Mouse (Mus musculus): ENCODE measurements around the gene Kri1. TPM values are rescaled to one million over a fixed set of nuclear protein-coding genes. Genes with fewer than 3 reads are reported as not detected.
"Not testable (repeated sequence)": the region's sequence is repeated elsewhere in the genome, so short reads cannot be mapped to it uniquely, and the experiment has no call there.

Gene Kri1
- polyA plus RNA-seq, 1 experiment from 2014 or later: 18.0 TPM

DNA sequence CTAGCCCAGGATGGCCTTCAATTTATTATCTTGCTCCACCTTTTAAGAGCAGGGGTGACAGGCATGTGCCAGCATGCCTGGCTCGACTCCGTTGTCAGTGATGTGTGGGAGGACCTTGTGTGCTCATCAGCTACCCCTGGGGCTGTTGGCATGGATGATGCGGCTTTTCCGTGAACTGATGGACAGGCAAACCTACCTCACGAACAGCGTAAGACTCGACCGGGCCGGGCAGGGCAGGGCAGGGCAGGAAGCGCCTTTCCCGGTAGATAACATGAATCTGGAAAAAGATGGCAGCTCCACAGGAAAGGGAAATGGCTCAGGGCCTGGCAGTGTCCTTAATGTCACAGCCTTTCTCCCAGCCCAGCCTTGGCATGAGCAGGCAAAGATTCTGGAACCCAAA is 36.5 kb upstream of the Kri1 start:
- no peak for ATAC-seq (replicated peaks)
- Histone ChIP-seq H3K9ac (replicated peaks) (no peak overlapping the region), H3K27me3 (no peaks in the 10 kb centered on the region), H3K4me3 (no peak overlapping the region), H3K36me3 (no peaks in the 10 kb centered on the region), H3K9me3 (no peaks in the 10 kb centered on the region), H3K27ac (replicated peaks) (no peak overlapping the region), H3K4me1 (peaks cover 17% of the 10 kb centered on the region), H3K4me2 (replicated peaks) (no peak overlapping the region)
- WGBS: 91% methylated on average over 11 of the region's 11 CpGs

DNA sequence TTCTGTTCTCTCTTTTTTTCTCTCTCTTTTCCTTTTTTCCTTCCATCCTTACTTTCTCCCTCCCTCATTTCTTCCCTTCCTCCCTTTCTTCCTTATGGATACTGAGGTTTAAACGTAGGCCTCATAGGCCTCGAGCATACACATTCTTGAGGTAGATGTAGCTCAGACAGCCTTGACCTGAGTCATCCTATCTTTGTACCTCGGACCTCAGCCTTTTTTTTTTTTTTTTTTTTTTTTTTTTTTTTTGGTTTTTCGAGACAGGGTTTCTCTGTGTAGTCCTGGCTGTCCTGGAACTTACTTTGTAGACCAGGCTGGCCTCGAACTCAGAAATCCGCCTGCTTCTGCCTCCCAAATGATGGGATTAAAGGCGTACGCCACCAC is 35.1 kb upstream of the Kri1 start:
- not testable (repeated sequence) for ATAC-seq (replicated peaks); H3K9me3 ChIP-seq; H3K27me3 ChIP-seq; H3K4me2 ChIP-seq (replicated peaks); H3K27ac ChIP-seq (replicated peaks); H3K4me3 ChIP-seq; H3K36me3 ChIP-seq; H3K9ac ChIP-seq (replicated peaks)
- WGBS: 92% methylated on average over 8 of the region's 8 CpGs
- peaks cover 17% of the 10 kb centered on the region for H3K4me1 ChIP-seq

DNA sequence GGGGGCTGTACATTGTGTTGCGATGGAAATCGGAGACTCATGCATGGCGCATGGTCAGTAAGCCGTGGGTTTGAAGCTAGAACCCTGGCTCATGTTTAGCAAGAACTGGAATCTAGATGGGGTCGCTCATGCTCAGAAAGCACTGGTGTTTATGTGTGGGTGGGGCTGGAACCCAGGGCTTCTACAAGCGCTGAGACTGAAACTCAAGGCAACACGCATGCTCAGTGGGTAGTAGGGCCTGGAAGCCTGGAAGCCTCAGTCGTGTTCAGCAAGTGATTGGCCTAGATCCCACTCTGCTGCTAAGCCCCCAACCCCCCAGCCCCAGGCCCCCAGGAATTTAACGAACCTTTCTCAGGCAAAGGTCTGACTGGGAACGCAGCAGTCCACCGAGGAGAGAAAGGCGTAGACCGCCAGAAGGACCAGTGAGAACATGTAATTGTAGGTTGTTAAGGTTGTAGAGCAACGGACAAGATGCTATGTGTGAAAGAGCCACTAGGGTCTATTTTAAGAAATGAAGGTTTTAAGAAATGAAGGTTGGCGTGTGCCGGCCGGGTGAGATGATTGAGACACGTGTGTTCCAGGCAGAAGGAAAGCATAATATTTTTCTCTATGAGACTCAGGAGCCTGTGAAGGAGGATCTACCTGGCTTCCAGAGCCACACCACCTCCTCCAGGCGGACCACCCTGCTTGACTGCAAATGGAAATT is 34.6 kb upstream of the Kri1 start:
- ATAC-seq (replicated peaks): no peak
- Histone ChIP-seq H3K36me3 (no peaks in the 10 kb centered on the region), H3K27me3 (no peaks in the 10 kb centered on the region), H3K9me3 (no peaks in the 10 kb centered on the region), H3K9ac (replicated peaks) (no peak overlapping the region), H3K4me3 (peak overlapping the region; percentile 88), H3K4me1 (peaks cover 17% of the 10 kb centered on the region), H3K4me2 (replicated peaks) (peak overlapping the region; percentile 87), H3K27ac (replicated peaks) (no peak overlapping the region)
- 75% methylated on average over 19 of the region's 19 CpGs for WGBS

DNA sequence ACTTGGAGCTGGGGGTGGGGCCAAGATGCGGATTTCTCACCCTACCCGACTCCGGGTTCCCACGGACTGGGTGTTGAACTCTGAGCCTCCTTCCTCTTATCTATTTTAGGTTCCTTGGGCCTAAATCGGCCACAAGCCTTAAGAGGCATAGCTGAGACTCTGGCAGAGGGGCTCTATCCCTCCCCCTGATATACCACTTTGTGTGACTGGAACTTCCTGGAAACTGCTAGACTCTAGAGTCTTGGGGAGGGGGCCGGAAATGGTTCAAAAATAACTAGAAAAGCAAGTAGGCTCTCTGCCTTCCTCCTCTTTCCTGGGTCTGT is 33.7 kb upstream of the Kri1 start:
- Histone ChIP-seq H3K9me3 (no peaks in the 10 kb centered on the region), H3K4me3 (peak overlapping the region; percentile 88), H3K9ac (replicated peaks) (peak overlapping the region; percentile 83), H3K27me3 (no peaks in the 10 kb centered on the region), H3K36me3 (no peaks in the 10 kb centered on the region), H3K4me2 (replicated peaks) (peak overlapping the region; percentile 87), H3K4me1 (peaks cover 17% of the 10 kb centered on the region), H3K27ac (replicated peaks) (0 out of 2 replicates have a peak overlapping the region, but pooled peaks have one; percentile 10)
- ATAC-seq (replicated peaks): no peak; the same call in 1 of the 2 replicates
- WGBS: 15% methylated on average over 6 of the region's 6 CpGs

DNA sequence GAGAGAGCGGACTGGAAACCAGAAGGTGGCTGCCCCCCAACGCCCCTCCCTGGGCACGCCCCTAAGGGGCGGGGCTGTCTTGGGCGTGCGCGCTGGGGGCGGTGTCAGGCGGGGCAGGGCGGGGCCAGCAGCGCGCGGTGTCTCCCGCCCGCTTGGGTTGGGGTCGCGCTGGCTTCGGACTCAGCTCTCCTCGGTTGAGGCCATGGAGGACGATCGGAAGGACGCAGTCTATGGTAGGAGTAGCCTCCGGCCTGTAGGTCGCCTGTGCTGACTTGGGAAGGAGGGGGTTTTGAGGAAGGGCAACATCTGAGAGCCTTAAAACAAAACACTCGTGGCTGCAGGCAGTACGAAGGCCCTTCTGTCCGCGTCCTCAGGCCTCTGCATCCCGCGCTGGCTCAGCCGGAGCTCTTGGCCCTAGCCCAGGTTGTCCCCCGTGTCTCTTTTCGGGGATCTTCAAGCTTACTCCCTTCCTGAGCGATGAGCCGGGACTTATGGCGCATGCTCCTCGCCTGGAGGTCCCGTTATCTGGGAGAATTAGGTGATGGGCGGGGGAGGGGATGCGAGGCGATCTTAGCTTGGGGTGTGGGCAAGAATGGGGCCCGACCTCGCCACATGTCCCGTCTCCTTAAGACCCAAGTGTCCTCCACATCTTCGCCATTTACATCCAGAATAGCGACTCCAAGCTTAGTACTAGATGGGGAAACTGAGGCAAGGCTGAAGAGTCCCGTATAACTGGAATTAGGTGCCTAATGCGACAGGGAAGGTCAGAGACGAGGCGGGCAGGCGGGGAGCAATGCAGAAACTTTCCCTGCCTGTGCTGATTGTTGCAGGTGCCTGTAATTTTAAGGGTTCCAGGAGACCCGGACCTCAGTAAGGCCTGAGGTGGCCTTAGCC is 33.1 kb upstream of the Kri1 start, which contains the start of gene Slc44a2:
Gene Slc44a2, plus strand, starts transcription at position 80 of the 894 bp plus-strand sequence.
- Histone ChIP-seq H3K9me3 (no peaks in the 10 kb centered on the region), H3K4me2 (replicated peaks) (peak within 1 kb of the TSS; percentile 87), H3K36me3 (no peaks in the 10 kb centered on the region), H3K9ac (replicated peaks) (peak within 1 kb of the TSS; percentile 83), H3K4me3 (peak within 1 kb of the TSS; percentile 88), H3K4me1 (peaks cover 17% of the 10 kb centered on the region), H3K27me3 (no peaks in the 10 kb centered on the region), H3K27ac (replicated peaks) (peak within 1 kb of the TSS; percentile 49)
- peak; percentile 93 for ATAC-seq (replicated peaks)
- under 1% methylated on average over 52 of the region's 52 CpGs for WGBS

DNA sequence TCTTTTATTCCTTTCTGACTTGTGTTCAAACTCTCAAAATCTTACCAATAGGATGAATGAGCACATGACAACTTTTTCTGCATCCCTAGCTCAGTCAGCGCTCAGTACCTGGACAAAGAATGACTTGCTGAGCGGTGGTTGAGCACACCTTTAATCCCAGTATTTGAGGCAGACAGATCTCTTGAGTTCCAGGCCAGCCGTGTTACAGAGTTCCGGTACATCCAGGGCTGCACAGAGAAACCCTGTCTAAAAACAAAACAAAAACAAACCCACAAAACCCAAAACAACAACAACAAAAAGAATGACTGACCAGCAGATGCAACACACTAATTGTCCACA is 32.5 kb upstream of the Kri1 start:
- ATAC-seq (replicated peaks): no peak; the same call in 1 of the 2 replicates
- H3K36me3 ChIP-seq: no peaks in the 10 kb centered on the region
- peak overlapping the region; percentile 87 for H3K4me2 ChIP-seq (replicated peaks)
- H3K27ac ChIP-seq (replicated peaks): no peak overlapping the region
- H3K4me3 ChIP-seq: peak overlapping the region; percentile 88
- no peaks in the 10 kb centered on the region for H3K9me3 ChIP-seq
- no peaks in the 10 kb centered on the region for H3K27me3 ChIP-seq
- H3K4me1 ChIP-seq: peaks cover 17% of the 10 kb centered on the region
- 14% methylated on average over 4 of the region's 4 CpGs for WGBS
- peak overlapping the region; percentile 83 for H3K9ac ChIP-seq (replicated peaks)

DNA sequence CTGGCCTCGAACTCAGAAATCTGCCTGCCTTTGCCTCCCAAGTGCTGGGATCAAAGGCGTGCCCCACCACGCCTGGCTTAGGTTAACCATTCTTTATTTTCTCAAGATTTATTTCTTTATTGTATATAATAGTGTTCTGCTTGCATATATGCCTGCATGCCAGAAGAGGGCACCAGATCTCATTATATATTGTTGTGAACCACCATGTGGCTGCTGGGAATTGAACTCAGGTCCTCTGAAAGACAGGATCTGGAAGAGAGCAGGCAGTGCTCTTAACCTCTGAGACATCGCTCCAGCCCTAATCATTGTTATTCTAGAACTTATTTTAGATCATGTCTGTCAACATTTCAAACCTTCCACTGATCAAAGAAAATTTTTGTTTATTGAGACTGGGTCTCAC is 31.7 kb upstream of the Kri1 start:
- no peak overlapping the region for H3K4me2 ChIP-seq (replicated peaks)
- H3K4me3 ChIP-seq: no peak overlapping the region
- no peak overlapping the region for H3K9ac ChIP-seq (replicated peaks)
- H3K36me3 ChIP-seq: no peaks in the 10 kb centered on the region
- WGBS: 91% methylated on average over 4 of the region's 4 CpGs
- peaks cover 17% of the 10 kb centered on the region for H3K4me1 ChIP-seq
- no peak overlapping the region for H3K27ac ChIP-seq (replicated peaks)
- no peaks in the 10 kb centered on the region for H3K27me3 ChIP-seq
- ATAC-seq (replicated peaks): no peak
- no peaks in the 10 kb centered on the region for H3K9me3 ChIP-seq

DNA sequence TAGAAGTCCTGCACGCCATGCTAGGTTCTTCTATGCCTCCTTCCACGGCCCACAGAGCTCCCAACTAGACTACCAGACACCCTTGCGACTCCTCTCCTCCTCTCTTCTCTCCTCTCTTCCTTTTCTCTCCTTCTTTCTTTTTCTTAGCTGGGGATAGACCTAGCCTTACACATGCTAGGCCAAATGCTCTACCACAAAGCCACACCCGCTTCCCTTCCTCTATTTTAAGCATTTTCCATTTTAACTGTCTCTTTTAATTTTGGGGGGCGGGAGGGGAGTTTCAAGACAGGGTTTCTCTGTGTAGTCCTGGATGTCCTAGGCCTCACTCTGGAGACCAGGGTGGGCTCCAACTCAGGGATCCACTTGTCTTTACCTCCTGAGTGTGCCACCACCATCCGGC is 31.0 kb upstream of the Kri1 start:
- Histone ChIP-seq H3K9ac (replicated peaks) (no peak overlapping the region), H3K4me2 (replicated peaks) (no peak overlapping the region), H3K9me3 (no peaks in the 10 kb centered on the region), H3K27me3 (no peaks in the 10 kb centered on the region), H3K4me1 (peaks cover 17% of the 10 kb centered on the region), H3K36me3 (no peaks in the 10 kb centered on the region), H3K27ac (replicated peaks) (no peak overlapping the region), H3K4me3 (no peak overlapping the region)
- ATAC-seq (replicated peaks): no peak
- WGBS: 92% methylated on average over 6 of the region's 6 CpGs

DNA sequence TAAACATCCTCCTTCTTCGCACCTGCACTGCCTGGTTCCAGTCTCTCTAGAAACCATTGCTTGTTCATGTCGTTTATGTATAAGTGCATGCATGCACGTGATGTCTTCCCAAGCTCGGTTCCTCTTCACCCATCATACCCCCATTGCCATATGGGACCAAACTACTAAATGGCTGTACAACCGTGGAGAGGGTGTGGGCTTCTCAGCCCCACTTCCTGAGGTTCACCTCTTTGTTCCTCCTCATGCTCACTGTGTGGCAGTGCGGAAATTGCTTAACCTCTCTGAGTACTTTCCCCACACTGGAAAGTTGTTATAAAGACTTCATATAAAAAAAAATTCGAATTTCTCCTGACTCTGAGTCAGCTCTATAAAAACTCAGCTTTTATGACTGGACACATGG is 28.9 kb upstream of the Kri1 start:
- Histone ChIP-seq H3K4me1 (peaks cover 15% of the 10 kb centered on the region), H3K4me3 (no peak overlapping the region), H3K27me3 (peaks cover 11% of the 10 kb centered on the region), H3K27ac (replicated peaks) (no peak overlapping the region), H3K9ac (replicated peaks) (no peak overlapping the region), H3K4me2 (replicated peaks) (no peak overlapping the region), H3K9me3 (no peaks in the 10 kb centered on the region), H3K36me3 (no peaks in the 10 kb centered on the region)
- WGBS: 76% methylated on average over 7 of the region's 7 CpGs
- no peak for ATAC-seq (replicated peaks)

DNA sequence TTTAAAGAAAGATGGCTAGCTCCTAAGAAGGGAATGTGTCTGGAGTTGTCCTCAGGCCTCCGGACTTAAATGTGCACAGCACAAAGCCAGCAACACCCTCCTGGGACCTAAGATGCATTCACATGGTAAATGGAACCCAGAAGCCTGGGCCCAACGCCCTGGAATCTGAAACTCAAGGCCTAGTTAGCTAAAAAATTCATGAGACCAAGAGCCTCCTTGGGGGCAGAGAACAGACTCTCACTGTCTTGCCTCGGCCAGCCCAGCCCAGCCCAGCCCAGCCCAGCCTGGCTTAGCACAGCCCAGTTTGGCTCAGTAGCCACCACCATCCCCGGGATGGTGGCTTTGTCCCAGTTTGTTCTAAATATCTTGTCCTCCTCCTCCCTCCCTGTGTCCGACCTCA is 27.7 kb upstream of the Kri1 start:
- Histone ChIP-seq H3K27ac (replicated peaks) (no peak overlapping the region), H3K36me3 (no peaks in the 10 kb centered on the region), H3K9me3 (no peaks in the 10 kb centered on the region), H3K27me3 (peaks cover 16% of the 10 kb centered on the region), H3K4me2 (replicated peaks) (no peak overlapping the region), H3K9ac (replicated peaks) (no peak overlapping the region), H3K4me1 (peaks cover 8% of the 10 kb centered on the region; the same call in 1 of the 2 replicates), H3K4me3 (no peak overlapping the region)
- WGBS: 59% methylated on average over 5 of the region's 5 CpGs
- no peak for ATAC-seq (replicated peaks)

DNA sequence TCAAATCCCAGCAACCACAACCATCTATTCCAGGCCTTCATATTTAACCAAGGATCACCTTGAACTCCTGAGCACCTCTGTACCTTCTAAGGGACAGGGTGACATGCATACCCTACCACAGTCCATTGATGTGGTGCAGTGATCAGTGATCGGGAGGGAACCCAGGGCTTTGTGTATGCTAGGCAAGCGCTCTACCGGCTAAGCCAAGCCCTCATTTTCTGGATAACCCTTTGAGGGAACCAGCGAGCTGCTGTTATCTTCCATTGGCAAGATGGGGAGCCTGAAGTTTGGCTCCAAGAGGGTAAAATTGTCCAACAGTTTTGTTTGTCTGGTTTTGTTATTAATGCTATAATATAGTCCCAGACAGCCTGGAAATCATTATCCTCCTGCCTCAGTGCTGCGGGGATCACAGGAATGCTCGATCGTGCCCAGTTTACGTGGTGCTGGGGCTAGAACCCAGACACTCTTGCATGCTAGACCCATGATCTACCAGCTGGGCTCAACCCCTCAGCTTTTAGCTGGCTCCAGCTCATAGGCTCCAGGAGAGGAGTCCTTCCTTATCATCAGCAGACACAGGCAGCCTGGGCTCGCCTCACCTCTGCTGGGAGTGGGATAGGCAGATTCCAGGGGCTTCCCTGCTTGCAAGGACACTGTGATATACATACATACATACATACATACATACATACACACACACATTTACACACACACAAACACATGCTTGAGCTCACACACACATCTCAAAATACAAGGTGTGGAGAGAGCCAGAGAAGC is 26.8 kb upstream of the Kri1 start:
- no peak overlapping the region for H3K4me2 ChIP-seq (replicated peaks)
- no peak overlapping the region for H3K27ac ChIP-seq (replicated peaks)
- peaks cover 5% of the 10 kb centered on the region; the same call in 1 of the 2 replicates for H3K4me1 ChIP-seq
- H3K27me3 ChIP-seq: peaks cover 16% of the 10 kb centered on the region
- H3K9ac ChIP-seq (replicated peaks): no peak overlapping the region
- H3K36me3 ChIP-seq: no peaks in the 10 kb centered on the region
- ATAC-seq (replicated peaks): no peak
- 91% methylated on average over 9 of the region's 9 CpGs for WGBS
- H3K9me3 ChIP-seq: no peaks in the 10 kb centered on the region
- no peak overlapping the region for H3K4me3 ChIP-seq

DNA sequence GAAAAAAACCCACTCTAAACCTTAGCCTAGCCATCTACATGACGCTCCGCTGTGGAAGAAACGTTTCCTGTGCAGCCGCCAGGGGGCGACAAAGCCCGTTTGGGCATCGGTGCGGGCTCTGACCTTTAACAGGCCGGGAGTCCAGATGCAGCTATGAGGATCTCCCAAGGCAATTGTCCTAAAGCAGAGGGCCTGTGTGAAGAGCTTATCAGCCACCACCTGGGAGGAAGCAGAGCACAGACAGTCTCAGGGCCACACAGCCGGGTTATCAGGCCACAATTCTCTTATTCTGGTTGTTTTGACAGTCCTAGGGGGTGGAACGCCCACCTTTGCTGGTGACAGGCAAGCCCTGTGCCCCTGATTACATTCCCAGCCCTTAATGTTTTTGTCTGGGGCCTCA is 25.6 kb upstream of the Kri1 start:
- H3K4me3 ChIP-seq: no peak overlapping the region
- peaks cover 5% of the 10 kb centered on the region; the same call in 1 of the 2 replicates for H3K4me1 ChIP-seq
- H3K9ac ChIP-seq (replicated peaks): no peak overlapping the region
- peak; percentile 64 for ATAC-seq (replicated peaks)
- peaks cover 16% of the 10 kb centered on the region for H3K27me3 ChIP-seq
- WGBS: 7% methylated on average over 11 of the region's 11 CpGs
- no peak overlapping the region for H3K27ac ChIP-seq (replicated peaks)
- H3K9me3 ChIP-seq: no peaks in the 10 kb centered on the region
- H3K36me3 ChIP-seq: no peaks in the 10 kb centered on the region
- no peak overlapping the region for H3K4me2 ChIP-seq (replicated peaks)

All from forebrain, embryonic 15.5 days (tissue).